Mouse (Mus musculus): ENCODE results near the gene Alox15. TPM values are rescaled to one million over a fixed set of nuclear protein-coding genes. Genes with fewer than 3 reads are reported as not detected.
"Not testable (repeated sequence)": the region's sequence is repeated elsewhere in the genome, so short reads cannot be mapped to it uniquely, and the experiment has no call there.

The Alox15 gene
- under 1 TPM in 1 of 2 experiments, not detected in 1; 0.39 TPM for total RNA-seq (2021)

- DNase-seq (ENCODE audit: low spot score in 2 of 2): no peak
- intact Hi-C loops (cut with DNase I): no loop called here
Measured at GRCm38 (mm10) chr11:70351868-70352267, at the start of gene Alox15. Gene Alox15 (minus strand): TSS chr11:70352031.

- DNase-seq (ENCODE audit: low spot score in 2 of 2): no peak
- intact Hi-C loops (cut with DNase I): no loop called here
Measured at GRCm38 (mm10) chr11:70389421-70389820, 37.6 kb upstream of the Alox15 start.

- intact Hi-C loops (cut with DNase I): no loop called here
Measured at GRCm38 (mm10) chr11:70387436-70387835, 35.6 kb upstream of the Alox15 start.

GRCm38 (mm10) chr11:70384136-70384535 is 32.3 kb upstream of the Alox15 start:
- intact Hi-C loops (cut with DNase I): no loop called here
- no peak for DNase-seq (ENCODE audit: low spot score in 2 of 2)

More at GRCm38 (mm10) chr11:70387436-70387835, 35.6 kb upstream of the Alox15 start:
- no peak for DNase-seq (ENCODE audit: low spot score in 2 of 2)

GRCm38 (mm10) chr11:70381330-70381729 is 29.5 kb upstream of the Alox15 start:
- intact Hi-C loops (cut with DNase I): no loop called here
- no peak for DNase-seq (ENCODE audit: low spot score in 2 of 2)

- no peak for DNase-seq (ENCODE audit: low spot score in 2 of 2)
- intact Hi-C loops (cut with DNase I): no loop called here
Measured at GRCm38 (mm10) chr11:70380478-70381005, 28.7 kb upstream of the Alox15 start.

- DNase-seq (ENCODE audit: low spot score in 2 of 2): no peak
- intact Hi-C loops (cut with DNase I): no loop called here
Measured at GRCm38 (mm10) chr11:70376054-70376453, 24.2 kb upstream of the Alox15 start.

- DNase-seq (ENCODE audit: low spot score in 2 of 2): no peak
- intact Hi-C loops (cut with DNase I): no loop called here
Measured at GRCm38 (mm10) chr11:70374302-70374701, 22.5 kb upstream of the Alox15 start.

GRCm38 (mm10) chr11:70372849-70373557 is 21.2 kb upstream of the Alox15 start:
- intact Hi-C loops (cut with DNase I): no loop called here
- DNase-seq (ENCODE audit: low spot score in 2 of 2): no peak

- no peak for DNase-seq (ENCODE audit: low spot score in 2 of 2)
- intact Hi-C loops (cut with DNase I): no loop called here
Measured at GRCm38 (mm10) chr11:70372396-70372795, 20.6 kb upstream of the Alox15 start.

- DNase-seq (ENCODE audit: low spot score in 2 of 2); intact Hi-C loops (cut with DNase I): not testable (repeated sequence)
Measured at GRCm38 (mm10) chr11:70368626-70369025, 16.8 kb upstream of the Alox15 start.

GRCm38 (mm10) chr11:70367701-70368100 is 15.9 kb upstream of the Alox15 start:
- DNase-seq (ENCODE audit: low spot score in 2 of 2); intact Hi-C loops (cut with DNase I): not testable (repeated sequence)

GRCm38 (mm10) chr11:70348630-70349029 is 3.2 kb downstream of the Alox15 start:
- DNase-seq (ENCODE audit: low spot score in 2 of 2): no peak

GRCm38 (mm10) chr11:70347861-70348260 is 4.0 kb downstream of the Alox15 start:
- intact Hi-C loops (cut with DNase I): no loop called here
- DNase-seq (ENCODE audit: low spot score in 2 of 2): no peak

More at GRCm38 (mm10) chr11:70348630-70349029, 3.2 kb downstream of the Alox15 start:
- intact Hi-C loops (cut with DNase I): no loop called here

- DNase-seq (ENCODE audit: low spot score in 2 of 2): no peak
- intact Hi-C loops (cut with DNase I): no loop called here
Measured at GRCm38 (mm10) chr11:70345546-70345945, 6.3 kb downstream of the Alox15 start.

GRCm38 (mm10) chr11:70345061-70345460 is 6.8 kb downstream of the Alox15 start:
- no peak for DNase-seq (ENCODE audit: low spot score in 2 of 2)
- intact Hi-C loops (cut with DNase I): no loop called here

GRCm38 (mm10) chr11:70339481-70339880 is 12.3 kb downstream of the Alox15 start:
- intact Hi-C loops (cut with DNase I): loop anchor here (10.0 kb wide), 1 partner anchor 265 kb away; no protein-coding TSS in a partner anchor
- DNase-seq (ENCODE audit: low spot score in 2 of 2): no peak

- peak; percentile 29 to 50 for DNase-seq (ENCODE audit: low spot score in 2 of 2)
- intact Hi-C loops (cut with DNase I): loop anchor here (10.0 kb wide), 1 partner anchor 260 kb away; no protein-coding TSS in a partner anchor
Measured at GRCm38 (mm10) chr11:70334477-70334876, 17.4 kb downstream of the Alox15 start.

GRCm38 (mm10) chr11:70324726-70325125 is 27.1 kb downstream of the Alox15 start:
- intact Hi-C loops (cut with DNase I): no loop called here

GRCm38 (mm10) chr11:70322528-70322927 is 29.3 kb downstream of the Alox15 start, which contains the start of gene Alox12e:
Gene Alox12e (minus strand): TSS chr11:70322628.
- intact Hi-C loops (cut with DNase I): no loop called here
- no peak for DNase-seq (ENCODE audit: low spot score in 2 of 2)

More at GRCm38 (mm10) chr11:70324726-70325125, 27.1 kb downstream of the Alox15 start:
- no peak for DNase-seq (ENCODE audit: low spot score in 2 of 2)

- peak in 1 of 2 experiments; percentile 10 for DNase-seq (ENCODE audit: low spot score in 2 of 2)
- intact Hi-C loops (cut with DNase I): no loop called here
Measured at GRCm38 (mm10) chr11:70321664-70322063, 30.2 kb downstream of the Alox15 start.
